Mouse (Mus musculus): Measurements from ENCODE around the gene Sprr2a3. TPM values are rescaled to one million over a fixed set of nuclear protein-coding genes. Genes with fewer than 3 reads are reported as not detected.

The Sprr2a3 gene
- not detected in 2 replicates for total RNA-seq (2023)

GRCm38 (mm10) chr3:92285101-92285500, at the start of gene Sprr2a3:
Gene Sprr2a3 (plus strand): TSS chr3:92285417.

DNA sequence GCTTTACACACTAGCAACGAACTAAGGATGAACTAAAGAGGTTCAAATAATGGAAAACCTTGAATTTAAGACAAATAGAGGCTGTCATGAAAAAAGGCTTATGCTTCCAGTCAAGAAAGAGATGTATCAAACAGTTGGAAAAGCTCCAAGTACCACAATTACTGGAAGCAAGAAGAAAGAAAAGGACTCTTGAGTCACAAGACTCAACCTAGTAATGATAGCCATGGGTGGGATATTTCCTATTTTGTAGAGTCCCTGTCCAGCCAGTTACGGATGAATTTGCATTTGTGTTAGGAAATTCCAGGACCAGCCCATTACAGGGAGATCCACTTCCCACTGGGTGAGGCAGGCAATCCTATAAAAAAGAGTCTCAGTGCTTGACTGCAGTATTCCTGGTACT, 31.1 kb downstream of the Sprr2a3 start, which contains the start of gene Sprr2b:
TSS of gene Sprr2b (plus strand) at position 301 of the 400 bp plus-strand sequence.

DNA sequence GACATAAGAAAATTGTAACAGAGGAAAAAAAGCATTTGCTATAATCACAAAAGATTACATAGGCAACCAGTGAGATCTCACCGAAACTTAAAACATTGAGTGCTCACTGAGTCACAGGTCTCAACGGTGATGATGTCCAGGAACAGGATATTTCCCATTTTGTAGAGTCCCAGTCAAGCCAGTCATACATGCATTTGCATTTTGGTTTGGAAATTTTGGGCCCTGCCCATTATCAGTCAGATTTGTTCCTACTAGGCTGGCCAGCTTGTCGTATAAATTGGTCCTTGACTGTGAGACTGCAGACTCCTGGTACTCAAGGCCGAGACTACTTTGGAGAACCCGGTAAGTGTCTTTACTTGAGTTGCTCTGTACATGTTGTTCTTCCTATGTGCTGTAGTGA, 53.6 kb downstream of the Sprr2a3 start, which contains the start of gene Sprr2d:
TSS of gene Sprr2d (plus strand) at position 301 of the 400 bp plus-strand sequence.

Other genes starting within 250 kb of the Sprr2a3 start
- not detected in 2 replicates for gene Lor, start 202.3 kb upstream of the Sprr2a3 start, total RNA-seq (2023)
- gene Prr9, start 161.5 kb upstream of the Sprr2a3 start, total RNA-seq (2023), result not detected in 2 replicates
- gene Lelp1, start 142.7 kb upstream of the Sprr2a3 start, total RNA-seq (2023), result not detected in 2 replicates
- gene Sprr2a1, start 69.6 kb upstream of the Sprr2a3 start, total RNA-seq (2023), result not detected in 2 replicates
- not detected in 2 replicates for gene Sprr2a2, start 69.5 kb upstream of the Sprr2a3 start, total RNA-seq (2023)
- gene Sprr2b, start 31.2 kb downstream of the Sprr2a3 start, total RNA-seq (2023), result not detected in 2 replicates
- gene Sprr2d, start 53.7 kb downstream of the Sprr2a3 start, total RNA-seq (2023), result not detected in 2 replicates
- not detected in 2 replicates for gene Sprr2e, start 66.7 kb downstream of the Sprr2a3 start, total RNA-seq (2023)
- gene Sprr2f, start 79.8 kb downstream of the Sprr2a3 start, total RNA-seq (2023), result not detected in 2 replicates
- not detected in 2 replicates for gene Sprr2h, start 100.3 kb downstream of the Sprr2a3 start, total RNA-seq (2023)
- not detected in 2 replicates for gene Sprr2i, start 122.6 kb downstream of the Sprr2a3 start, total RNA-seq (2023)
- gene Sprr2j-ps, start 132.7 kb downstream of the Sprr2a3 start, total RNA-seq (2023), result not detected in 2 replicates
- gene Gm9774, start 144.0 kb downstream of the Sprr2a3 start, total RNA-seq (2023), result 2.2 TPM in 1 of 2 replicates, not detected in the other
- not detected in 2 replicates for gene Sprr2k, start 147.2 kb downstream of the Sprr2a3 start, total RNA-seq (2023)
- not detected in 2 replicates for gene Sprr1b, start 153.4 kb downstream of the Sprr2a3 start, total RNA-seq (2023)
- gene Sprr3, start 173.3 kb downstream of the Sprr2a3 start, total RNA-seq (2023), result not detected in 2 replicates
- gene Sprr1a, start 200.5 kb downstream of the Sprr2a3 start, total RNA-seq (2023), result not detected in 2 replicates
- gene Sprr4, start 215.1 kb downstream of the Sprr2a3 start, total RNA-seq (2023), result not detected in 2 replicates
- gene 2310046K23Rik, start 249.1 kb downstream of the Sprr2a3 start, total RNA-seq (2023), result not detected in 2 replicates